Mouse (Mus musculus): ENCODE measurements around the gene Cmc2. TPM values are rescaled to one million over a fixed set of nuclear protein-coding genes. Genes with fewer than 3 reads are reported as not detected.
A peak's percentile ranks its signal among the peaks of the same experiment; 100 is the strongest.

The Cmc2 gene
- polyA plus RNA-seq, 2 experiments: 29.0 to 69.3 TPM

- Histone ChIP-seq H3K4me2 (replicated peaks; ENCODE audit: low read depth, low read length, severe bottlenecking) (no peak overlapping the region), H3K27ac (replicated peaks; ENCODE audit: low read depth, low read length) (no peak overlapping the region), H3K9me3 (ENCODE audit: control insufficient read depth, low read length) (no peaks in the 10 kb centered on the region), H3K27me3 (ENCODE audit: control insufficient read depth, insufficient read depth, low read length) (no peaks in the 10 kb centered on the region), H3K9ac (ENCODE audit: low read depth, low read length, severe bottlenecking) (no peak overlapping the region), H3K4me3 (replicated peaks; ENCODE audit: low read length) (no peak overlapping the region), H3K36me3 (ENCODE audit: control insufficient read depth, insufficient read depth, low read length) (no peaks in the 10 kb centered on the region), H3K4me1 (ENCODE audit: control insufficient read depth, insufficient read depth, low read length) (no peaks in the 10 kb centered on the region)
- DNase-seq (ENCODE audit: low spot score) (no peak), ATAC-seq (ENCODE audit: low FRiP score, low read depth) (no peak)
- WGBS: 81% methylated on average over 17 of the region's 17 CpGs
- no peak for TF ChIP-seq POLR2A (IDR thresholded peaks at IDR 0.05; ENCODE audit: borderline replicate concordance, extremely low read depth, insufficient read depth, insufficient read length)
Observed at GRCm38 (mm10) chr8:116875798-116876450, 45.3 kb downstream of the Cmc2 start.

- 65% methylated on average over 8 of the region's 8 CpGs for WGBS
- no peak for TF ChIP-seq POLR2A (IDR thresholded peaks at IDR 0.05; ENCODE audit: borderline replicate concordance, extremely low read depth, insufficient read depth, insufficient read length)
- no peaks in the 10 kb centered on the region for H3K27me3 ChIP-seq (ENCODE audit: control insufficient read depth, insufficient read depth, low read length)
- DNase-seq (ENCODE audit: low spot score): no peak
- no peak for ATAC-seq (ENCODE audit: low FRiP score, low read depth)
- H3K9me3 ChIP-seq (ENCODE audit: control insufficient read depth, low read length): no peaks in the 10 kb centered on the region
- H3K4me3 ChIP-seq (replicated peaks; ENCODE audit: low read length): no peak overlapping the region
- H3K36me3 ChIP-seq (ENCODE audit: control insufficient read depth, insufficient read depth, low read length): no peaks in the 10 kb centered on the region
- H3K4me1 ChIP-seq (ENCODE audit: control insufficient read depth, insufficient read depth, low read length): no peaks in the 10 kb centered on the region
- no peak overlapping the region for H3K27ac ChIP-seq (replicated peaks; ENCODE audit: low read depth, low read length)
- no peak overlapping the region for H3K4me2 ChIP-seq (replicated peaks; ENCODE audit: low read depth, low read length, severe bottlenecking)
- no peak overlapping the region for H3K9ac ChIP-seq (ENCODE audit: low read depth, low read length, severe bottlenecking)
Observed at GRCm38 (mm10) chr8:116873986-116874385, 47.3 kb downstream of the Cmc2 start.

GRCm38 (mm10) chr8:116873586-116873985, 47.7 kb downstream of the Cmc2 start:
- Histone ChIP-seq H3K27me3 (ENCODE audit: control insufficient read depth, insufficient read depth, low read length) (no peaks in the 10 kb centered on the region), H3K9me3 (ENCODE audit: control insufficient read depth, low read length) (no peaks in the 10 kb centered on the region), H3K4me2 (replicated peaks; ENCODE audit: low read depth, low read length, severe bottlenecking) (no peak overlapping the region), H3K4me3 (replicated peaks; ENCODE audit: low read length) (no peak overlapping the region), H3K4me1 (ENCODE audit: control insufficient read depth, insufficient read depth, low read length) (no peaks in the 10 kb centered on the region), H3K27ac (replicated peaks; ENCODE audit: low read depth, low read length) (no peak overlapping the region), H3K36me3 (ENCODE audit: control insufficient read depth, insufficient read depth, low read length) (no peaks in the 10 kb centered on the region), H3K9ac (ENCODE audit: low read depth, low read length, severe bottlenecking) (no peak overlapping the region)
- TF ChIP-seq POLR2A (IDR thresholded peaks at IDR 0.05; ENCODE audit: borderline replicate concordance, extremely low read depth, insufficient read depth, insufficient read length): no peak
- WGBS: 60% methylated on average over 11 of the region's 11 CpGs
- ATAC-seq (ENCODE audit: low FRiP score, low read depth) (no peak), DNase-seq (ENCODE audit: low spot score) (no peak)

GRCm38 (mm10) chr8:116872761-116873342, 48.4 kb downstream of the Cmc2 start:
- H3K9ac ChIP-seq (ENCODE audit: low read depth, low read length, severe bottlenecking): no peak overlapping the region
- H3K9me3 ChIP-seq (ENCODE audit: control insufficient read depth, low read length): no peaks in the 10 kb centered on the region
- TF ChIP-seq POLR2A (IDR thresholded peaks at IDR 0.05; ENCODE audit: borderline replicate concordance, extremely low read depth, insufficient read depth, insufficient read length): no peak
- H3K4me1 ChIP-seq (ENCODE audit: control insufficient read depth, insufficient read depth, low read length): no peaks in the 10 kb centered on the region
- H3K4me2 ChIP-seq (replicated peaks; ENCODE audit: low read depth, low read length, severe bottlenecking): no peak overlapping the region
- no peaks in the 10 kb centered on the region for H3K36me3 ChIP-seq (ENCODE audit: control insufficient read depth, insufficient read depth, low read length)
- H3K4me3 ChIP-seq (replicated peaks; ENCODE audit: low read length): no peak overlapping the region
- 77% methylated on average over 2 of the region's 2 CpGs for WGBS
- H3K27me3 ChIP-seq (ENCODE audit: control insufficient read depth, insufficient read depth, low read length): no peaks in the 10 kb centered on the region
- H3K27ac ChIP-seq (replicated peaks; ENCODE audit: low read depth, low read length): no peak overlapping the region
- ATAC-seq (ENCODE audit: low FRiP score, low read depth): no peak
- no peak for DNase-seq (ENCODE audit: low spot score)

- Histone ChIP-seq H3K36me3 (ENCODE audit: control insufficient read depth, insufficient read depth, low read length) (no peaks in the 10 kb centered on the region), H3K27me3 (ENCODE audit: control insufficient read depth, insufficient read depth, low read length) (no peaks in the 10 kb centered on the region), H3K27ac (replicated peaks; ENCODE audit: low read depth, low read length) (no peak overlapping the region), H3K4me2 (replicated peaks; ENCODE audit: low read depth, low read length, severe bottlenecking) (no peak overlapping the region), H3K4me3 (replicated peaks; ENCODE audit: low read length) (no peak overlapping the region), H3K4me1 (ENCODE audit: control insufficient read depth, insufficient read depth, low read length) (0 out of 2 replicates have a peak, but pooled peaks cover under 1% of the 10 kb centered on the region), H3K9ac (ENCODE audit: low read depth, low read length, severe bottlenecking) (no peak overlapping the region), H3K9me3 (ENCODE audit: control insufficient read depth, low read length) (no peaks in the 10 kb centered on the region)
- peak; percentile 64 for DNase-seq (ENCODE audit: low spot score)
- no peak for TF ChIP-seq POLR2A (IDR thresholded peaks at IDR 0.05; ENCODE audit: borderline replicate concordance, extremely low read depth, insufficient read depth, insufficient read length)
- WGBS: 43% methylated on average over 4 of the region's 4 CpGs
- peak; percentile 34; the same call in 1 of the 2 replicates for ATAC-seq (ENCODE audit: low FRiP score, low read depth)
Observed at GRCm38 (mm10) chr8:116868699-116869098, 52.6 kb downstream of the Cmc2 start.

All from limb, embryonic 14.5 days (tissue).